Mouse (Mus musculus): ENCODE results near the gene Mks1. TPM values are rescaled to one million over a fixed set of nuclear protein-coding genes. Genes with fewer than 3 reads are reported as not detected.

The Mks1 gene
- total RNA-seq, 2 experiments from 2014 or later: 9.3 to 10.2 TPM

GRCm38 (mm10) chr11:87875436-87875835 is 22.4 kb downstream of the Mks1 start, which contains the start of gene Epx:
Gene Epx, minus strand, starts transcription at chr11:87875536.
- DNase-seq: no peak

DNA sequence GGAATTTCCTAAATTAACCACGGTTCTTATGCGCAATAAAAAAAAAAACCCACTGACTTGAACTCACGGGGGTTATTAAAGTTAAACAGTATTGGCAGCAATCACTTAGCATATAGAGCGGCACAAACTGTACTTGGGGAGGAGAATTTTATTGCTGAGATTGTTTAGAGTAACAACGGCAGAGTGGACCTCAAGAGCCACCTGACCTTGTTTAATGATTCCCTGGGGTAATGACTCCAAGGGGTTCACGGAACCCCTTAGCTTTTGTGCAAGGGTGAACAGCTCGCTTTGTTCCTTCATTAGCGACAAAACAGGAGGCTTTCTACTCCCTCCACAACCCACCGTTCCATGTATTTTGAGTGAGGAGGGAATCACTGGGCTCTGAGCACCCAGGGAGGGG is 26.8 kb downstream of the Mks1 start:
- no peak for DNase-seq

DNA sequence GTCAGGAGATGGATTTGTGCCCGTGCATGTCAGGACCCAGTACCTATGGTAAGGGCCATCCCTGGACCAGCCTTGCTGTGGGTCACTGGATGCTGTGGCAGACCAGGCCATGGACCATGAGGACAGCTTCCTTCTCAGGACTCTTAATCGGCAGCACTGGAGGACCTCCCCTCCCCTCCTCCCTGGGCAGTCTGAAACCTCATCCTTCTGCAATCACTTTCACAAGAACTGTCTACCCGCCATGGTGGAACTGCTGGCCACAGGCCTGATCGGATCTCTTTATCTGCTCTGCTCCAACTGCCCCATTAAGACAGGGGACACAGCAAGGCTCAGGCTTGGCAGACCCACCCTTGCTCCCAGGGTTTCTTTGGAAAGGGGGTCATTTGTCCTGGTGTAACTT is 28.7 kb downstream of the Mks1 start:
- DNase-seq: no peak

- DNase-seq: no peak
Measured at GRCm38 (mm10) chr11:87883493-87883892, 30.5 kb downstream of the Mks1 start.

DNA sequence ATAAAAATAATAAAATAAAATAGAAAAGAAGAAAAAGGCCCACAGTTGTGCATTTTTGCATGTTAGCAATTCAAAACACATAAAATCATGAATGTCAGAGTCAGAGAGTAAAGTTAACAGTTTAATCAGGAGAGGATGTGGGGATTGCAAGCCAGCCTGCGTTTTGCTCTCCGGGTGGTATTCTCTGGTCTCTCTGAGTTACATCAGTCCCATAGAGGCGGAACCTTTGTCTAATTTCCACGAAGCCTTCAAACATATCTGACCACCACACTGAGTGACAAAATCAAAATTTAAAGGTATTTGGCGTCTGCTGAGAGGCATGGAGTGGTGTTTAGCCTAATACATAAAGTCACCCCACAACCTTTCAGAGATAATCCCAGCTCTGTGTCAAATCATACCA is 31.8 kb downstream of the Mks1 start:
- DNase-seq: no peak

DNA sequence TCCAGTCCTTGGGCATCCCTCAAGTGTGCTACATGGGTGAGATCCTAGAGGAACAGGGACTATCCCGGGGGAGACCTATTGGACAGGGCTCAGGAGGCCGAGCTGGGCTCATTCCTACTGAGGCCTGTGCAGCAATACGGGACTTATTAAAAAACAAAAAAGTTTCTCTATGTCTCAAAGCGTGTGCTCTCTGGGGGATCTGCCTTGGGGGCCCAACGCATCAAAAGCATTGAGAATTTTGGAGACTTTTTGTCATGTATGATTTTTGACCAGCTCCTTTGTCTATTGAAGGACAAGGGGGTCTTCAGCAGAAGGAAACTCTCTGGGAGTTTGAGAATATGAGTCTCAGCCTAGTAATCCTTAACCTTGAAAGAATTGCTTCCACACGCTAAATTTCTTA is 39.2 kb downstream of the Mks1 start, which contains the start of gene Olfr462:
Gene Olfr462, minus strand, starts transcription at position 101 of the 400 bp plus-strand sequence.
- no peak for DNase-seq

DNA sequence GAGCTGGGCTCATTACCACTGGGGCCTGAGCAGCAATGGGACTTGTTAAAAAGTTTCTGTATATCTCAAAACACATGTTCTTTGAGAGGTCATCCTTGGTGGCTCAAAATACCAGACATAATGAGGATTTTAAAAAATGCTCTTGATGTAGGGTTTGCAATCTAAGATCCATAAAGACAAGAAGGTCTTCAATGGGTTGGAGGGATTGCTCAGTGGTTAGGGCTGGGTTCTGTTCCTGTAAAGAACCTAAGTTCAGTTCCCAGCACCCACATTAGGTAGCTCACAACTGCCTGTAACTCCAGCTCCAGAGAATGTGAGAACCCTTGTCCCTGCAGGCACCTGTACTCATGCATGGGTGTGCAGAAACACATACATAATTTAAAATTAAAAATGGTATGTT is 44.3 kb downstream of the Mks1 start, which contains the start of gene Olfr463:
Gene Olfr463, minus strand, starts transcription at position 101 of the 400 bp plus-strand sequence.
- DNase-seq: no peak

- DNase-seq: no peak
Measured at GRCm38 (mm10) chr11:87904331-87904730, 51.3 kb downstream of the Mks1 start.

Other genes with a start within 250 kb of the Mks1 start
- gene Hsf5, start 236.1 kb upstream of the Mks1 start, total RNA-seq (2021): under 1 TPM in 1 of 2 experiments, not detected in 1; 0.13 TPM
- 1 to 10 TPM; 6.2 to 8.9 TPM for gene Rnf43, start 190.5 kb upstream of the Mks1 start, total RNA-seq (2021)
- gene Supt4a, start 115.7 kb upstream of the Mks1 start, total RNA-seq (2021): 10 to 100 TPM; 60.5 to 90.0 TPM
- gene Tspoap1, start 92.7 kb upstream of the Mks1 start, total RNA-seq (2021): 1 to 10 TPM; 3.5 to 5.0 TPM
- gene Mpo, start 59.6 kb upstream of the Mks1 start, total RNA-seq (2021): under 1 TPM in 1 of 2 experiments, not detected in 1; 0.40 TPM
- not detected for gene Lpo, start 24.9 kb upstream of the Mks1 start, total RNA-seq (2021)
- not detected for gene Epx, start 22.3 kb downstream of the Mks1 start, total RNA-seq (2021)
- not detected for gene Olfr462, start 39.1 kb downstream of the Mks1 start, total RNA-seq (2021)
- gene Olfr463, start 44.2 kb downstream of the Mks1 start, total RNA-seq (2021): not detected
- gene Olfr464, start 67.8 kb downstream of the Mks1 start, total RNA-seq (2021): not detected
- gene Dynll2, start 134.3 kb downstream of the Mks1 start, total RNA-seq (2021): 100 to 1,000 TPM; 200 to 233 TPM
- gene Srsf1, start 194.2 kb downstream of the Mks1 start, total RNA-seq (2021): 100 to 1,000 TPM; 212 to 243 TPM
- 10 to 100 TPM; 49.3 to 50.9 TPM for gene Vezf1, start 215.1 kb downstream of the Mks1 start, total RNA-seq (2021)
- gene Cuedc1, start 244.8 kb downstream of the Mks1 start, total RNA-seq (2021): 10 to 100 TPM; 46.9 to 53.4 TPM